Mouse (Mus musculus) cerebellum, postnatal 10 days (tissue): ENCODE results near the gene Plpp4.

Experiments used
- DNase-seq, 2 experiments: peaks; one replicate each; pipeline ENCODE4 v3.0.0; 2021; ENCODE audit warnings: mixed read lengths in 2 of 2

Plpp4 gene

GRCm38 (mm10) chr7:129303356-129303755 is 46.5 kb downstream of the Plpp4 start:
- DNase-seq = no peak

- peak; percentile 60 to 74 for DNase-seq
These were observed 50.4 kb downstream of the Plpp4 start for GRCm38 (mm10) chr7:129307042-129307825.

GRCm38 (mm10) chr7:129308661-129309060 is 51.8 kb downstream of the Plpp4 start:
- no peak for DNase-seq

GRCm38 (mm10) chr7:129312521-129312920 is 55.7 kb downstream of the Plpp4 start:
- no peak for DNase-seq

GRCm38 (mm10) chr7:129313969-129314368 is 57.1 kb downstream of the Plpp4 start:
- DNase-seq = peak; percentile 36 to 62

- peak; percentile 56 to 62 for DNase-seq
These were observed 83.3 kb downstream of the Plpp4 start for GRCm38 (mm10) chr7:129340096-129340495.

- no peak for DNase-seq
These were observed 98.7 kb downstream of the Plpp4 start for GRCm38 (mm10) chr7:129355561-129355960.

- DNase-seq = no peak
These were observed 118.5 kb downstream of the Plpp4 start for GRCm38 (mm10) chr7:129375306-129375705.

- no peak for DNase-seq
These were observed 128.3 kb downstream of the Plpp4 start for GRCm38 (mm10) chr7:129385149-129385548.

- no peak for DNase-seq
These were observed 136.1 kb downstream of the Plpp4 start for GRCm38 (mm10) chr7:129392835-129393489.

GRCm38 (mm10) chr7:129396561-129396960 is 139.7 kb downstream of the Plpp4 start:
- no peak for DNase-seq

- DNase-seq = peak; percentile 84 to 87
These were observed 142.2 kb downstream of the Plpp4 start for GRCm38 (mm10) chr7:129399071-129399470.

GRCm38 (mm10) chr7:129402695-129403364 is 146.0 kb downstream of the Plpp4 start:
- DNase-seq = peak in 1 of 2 experiments; percentile 24

- DNase-seq = no peak
These were observed 149.2 kb downstream of the Plpp4 start for GRCm38 (mm10) chr7:129406069-129406468.

GRCm38 (mm10) chr7:129412695-129413094 is 155.9 kb downstream of the Plpp4 start:
- DNase-seq = no peak

- peak; percentile 37 to 55 for DNase-seq
These were observed 158.3 kb downstream of the Plpp4 start for GRCm38 (mm10) chr7:129415179-129415578.

GRCm38 (mm10) chr7:129421181-129421580 is 164.3 kb downstream of the Plpp4 start:
- DNase-seq = no peak

GRCm38 (mm10) chr7:129425554-129425953 is 168.7 kb downstream of the Plpp4 start:
- DNase-seq = no peak

- no peak for DNase-seq
These were observed 172.0 kb downstream of the Plpp4 start for GRCm38 (mm10) chr7:129428794-129429193.

- no peak for DNase-seq
These were observed 173.1 kb downstream of the Plpp4 start for GRCm38 (mm10) chr7:129429903-129430302.
